Mouse (Mus musculus) intestine, postnatal 0 days (tissue): ENCODE results near the gene Mpp6. TPM values are rescaled to one million over a fixed set of nuclear protein-coding genes. Genes with fewer than 3 reads are reported as not detected.

ENCODE experiments used
- ATAC-seq: fragments of 200-750 bp; cut with Nextera tagmentation; 2 replicates; pipeline ENCODE4 v1.8.0; 2017; ENCODE audit warnings: mild to moderate bottlenecking, moderate TSS enrichment, moderate library complexity
- H3K27ac ChIP-seq: fragments of 300-500 bp; sonication (generic); 2 replicates; pipeline ENCODE4 v1.5.1; 2014; ENCODE audit warnings: mild to moderate bottlenecking, low read depth, low read length, moderate library complexity
- H3K27me3 ChIP-seq: fragments of 300-500 bp; sonication (generic); replicated peaks from 2 replicates; pipeline ENCODE4 v1.6.1; 2014; ENCODE audit warnings: low read length, mixed read lengths; ENCODE audit not compliant: control insufficient read depth, insufficient read depth
- H3K36me3 ChIP-seq: fragments of 300-500 bp; sonication (generic); 2 replicates; pipeline ENCODE4 v1.6.1; 2014; ENCODE audit warnings: mild to moderate bottlenecking, moderate library complexity; ENCODE audit not compliant: control insufficient read depth, insufficient read depth
- H3K4me1 ChIP-seq: fragments of 300-500 bp; sonication (generic); replicated peaks from 2 replicates; pipeline ENCODE4 v1.6.1; 2014; ENCODE audit warnings: antibody characterized with exemption, low read length, mixed read lengths; ENCODE audit not compliant: control insufficient read depth, insufficient read depth
- H3K4me2 ChIP-seq: fragments of 300-500 bp; sonication (generic); replicated peaks from 2 replicates; pipeline ENCODE4 v1.6.1; 2014; ENCODE audit warnings: low read depth, mild to moderate bottlenecking, moderate library complexity
- H3K4me3 ChIP-seq: fragments of 300-500 bp; sonication (generic); 2 replicates; pipeline ENCODE4 v1.5.1; 2014; ENCODE audit warnings: low read depth, low read length
- H3K9ac ChIP-seq: fragments of 300-500 bp; sonication (generic); 2 replicates; pipeline ENCODE4 v1.6.1; 2014; ENCODE audit warnings: mild to moderate bottlenecking, low read depth, low read length
- H3K9me3 ChIP-seq: fragments of 300-500 bp; sonication (generic); 2 replicates; pipeline ENCODE4 v1.6.1; 2016; ENCODE audit warnings: mixed run types; ENCODE audit not compliant: control insufficient read depth
- CTCF ChIP-seq: sonication (generic); IDR thresholded peaks from 2 replicates; pipeline ENCODE4 v1.5.1; 2016; ENCODE audit warnings: low read depth, mild to moderate bottlenecking, control low read depth, antibody characterized with exemption, moderate library complexity
- WGBS: fragments of 180-500 bp; shearing (Covaris S2); extraction: QIAGEN DNeasy Blood & Tissue Kit; methylation state at CpG from one replicate; pipeline ENCODE4 v1.1.7; 2014; 5-methylcytosine and 5-hydroxymethylcytosine counted together
- polyA plus RNA-seq: library from polyadenylated mRNA; unstranded; fragments of >200 nt; fragmentation: Nextera tagmentation; extraction: Ambion mirVana; gene quantifications from 2 replicates; pipeline ENCODE4 v1.2.1, GENCODE M21; 2015

Gene Mpp6
- polyA plus RNA-seq, 1 experiment from 2014 or later, result 32.1 TPM

GRCm38 (mm10) chr6:50085206-50085605 is 24.8 kb upstream of the Mpp6 start:
- Histone ChIP-seq H3K36me3 (no peaks in the 10 kb centered on the region), H3K4me3 (no peak overlapping the region), H3K9ac (no peak overlapping the region), H3K9me3 (no peaks in the 10 kb centered on the region), H3K4me1 (no peaks in the 10 kb centered on the region), H3K4me2 (no peak overlapping the region), H3K27me3 (no peaks in the 10 kb centered on the region), H3K27ac (no peak overlapping the region)
- no peak for ATAC-seq
- TF ChIP-seq CTCF, result no peak
- WGBS, result 75% methylated on average over 4 of the region's 4 CpGs

GRCm38 (mm10) chr6:50089333-50089732 is 20.7 kb upstream of the Mpp6 start:
- WGBS, result 59% methylated on average over 5 of the region's 5 CpGs

GRCm38 (mm10) chr6:50090221-50090620 is 19.8 kb upstream of the Mpp6 start:
- no peak for ATAC-seq
- H3K27me3 ChIP-seq, result no peaks in the 10 kb centered on the region
- no peaks in the 10 kb centered on the region for H3K4me1 ChIP-seq
- WGBS, result 34% methylated on average over 7 of the region's 7 CpGs
- no peak overlapping the region for H3K9ac ChIP-seq
- H3K4me2 ChIP-seq, result no peak overlapping the region
- no peaks in the 10 kb centered on the region for H3K9me3 ChIP-seq
- no peak for TF ChIP-seq CTCF
- H3K4me3 ChIP-seq, result no peak overlapping the region
- no peaks in the 10 kb centered on the region for H3K36me3 ChIP-seq
- no peak overlapping the region for H3K27ac ChIP-seq

More at GRCm38 (mm10) chr6:50089333-50089732, 20.7 kb upstream of the Mpp6 start:
- no peaks in the 10 kb centered on the region for H3K27me3 ChIP-seq
- ATAC-seq, result no peak
- no peak overlapping the region for H3K27ac ChIP-seq
- no peaks in the 10 kb centered on the region for H3K36me3 ChIP-seq
- no peak overlapping the region for H3K9ac ChIP-seq
- H3K4me1 ChIP-seq, result no peaks in the 10 kb centered on the region
- H3K9me3 ChIP-seq, result no peaks in the 10 kb centered on the region
- H3K4me2 ChIP-seq, result no peak overlapping the region
- H3K4me3 ChIP-seq, result no peak overlapping the region
- TF ChIP-seq CTCF, result no peak

GRCm38 (mm10) chr6:50091462-50092154 is 18.4 kb upstream of the Mpp6 start:
- no peak overlapping the region for H3K9ac ChIP-seq
- H3K9me3 ChIP-seq, result no peaks in the 10 kb centered on the region
- TF ChIP-seq CTCF, result no peak
- no peak for ATAC-seq
- H3K27me3 ChIP-seq, result no peaks in the 10 kb centered on the region
- 66% methylated on average over 7 of the region's 7 CpGs for WGBS
- H3K4me2 ChIP-seq, result no peak overlapping the region
- H3K27ac ChIP-seq, result no peak overlapping the region
- no peaks in the 10 kb centered on the region for H3K4me1 ChIP-seq
- H3K36me3 ChIP-seq, result no peaks in the 10 kb centered on the region
- no peak overlapping the region for H3K4me3 ChIP-seq

GRCm38 (mm10) chr6:50109201-50109756 is 762 bp upstream of the Mpp6 start:
- H3K4me2 ChIP-seq, result peak overlapping the region; percentile 95
- no peaks in the 10 kb centered on the region for H3K9me3 ChIP-seq
- TF ChIP-seq CTCF, result no peak
- 6% methylated on average over 15 of the region's 15 CpGs for WGBS
- peak overlapping the region; percentile 72 for H3K9ac ChIP-seq
- no peak for ATAC-seq
- no peaks in the 10 kb centered on the region for H3K36me3 ChIP-seq
- H3K27me3 ChIP-seq, result no peaks in the 10 kb centered on the region
- no peaks in the 10 kb centered on the region for H3K4me1 ChIP-seq
- H3K4me3 ChIP-seq, result peak overlapping the region; percentile 89
- H3K27ac ChIP-seq, result no peak overlapping the region

- H3K9ac ChIP-seq, result peak overlapping the region; percentile 72
- H3K4me2 ChIP-seq, result peak overlapping the region; percentile 95
- no peak for TF ChIP-seq CTCF
- peak overlapping the region; percentile 64 for H3K27ac ChIP-seq
- H3K9me3 ChIP-seq, result no peaks in the 10 kb centered on the region
- H3K27me3 ChIP-seq, result no peaks in the 10 kb centered on the region
- H3K4me3 ChIP-seq, result peak overlapping the region; percentile 89
- H3K4me1 ChIP-seq, result no peaks in the 10 kb centered on the region
- WGBS, result under 1% methylated on average over 41 of the region's 72 CpGs
- peak; percentile 70 for ATAC-seq
- H3K36me3 ChIP-seq, result no peaks in the 10 kb centered on the region
Observed at GRCm38 (mm10) chr6:50110379-50110941, 419 bp downstream of the Mpp6 start.
